ENCODE assay signal across 8 mouse cellular contexts in the genomic region with DNA sequence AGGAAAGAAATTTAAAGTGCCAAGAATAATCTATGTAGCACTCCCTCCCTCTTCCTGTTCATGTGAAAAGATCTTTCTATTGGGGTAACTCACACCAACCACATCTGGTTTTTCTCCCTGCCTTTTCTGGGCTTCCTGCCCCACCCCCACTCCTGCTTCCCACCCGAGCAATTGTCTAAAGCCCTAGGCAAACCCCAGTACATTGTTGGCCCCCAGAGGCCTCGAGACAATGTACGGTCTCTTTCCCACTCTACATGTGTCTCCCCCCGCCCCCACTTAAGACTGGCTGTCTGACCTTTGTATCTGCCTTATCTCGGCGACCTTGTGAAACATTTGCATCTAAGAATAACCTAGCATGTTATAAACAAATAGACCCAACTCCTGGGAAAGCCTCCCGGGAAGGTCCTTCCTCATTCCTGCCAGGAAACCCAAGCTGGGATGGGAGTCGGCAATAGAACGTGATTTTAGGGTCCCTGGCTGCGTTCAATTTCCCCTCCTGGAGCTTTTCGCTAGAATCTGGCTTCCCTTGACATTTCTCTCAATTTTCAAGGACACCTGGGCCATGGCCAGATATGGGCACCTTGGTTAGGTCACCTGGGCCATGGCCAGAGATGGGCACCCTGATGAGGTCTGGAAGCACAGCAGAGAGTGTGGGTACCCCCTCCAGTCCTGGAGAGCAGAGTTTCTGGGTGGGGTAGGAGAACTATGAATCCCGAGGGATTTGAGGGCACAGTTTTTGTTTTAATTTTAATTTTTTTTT.
DNase-seq lines count a peak whose midpoint lies in the region; ATAC-seq and TF ChIP-seq lines count a peak whose summit lies in the region.
"Had no signal": no experiment of that assay in that cellular context is flagged by ENCODE, and none has a peak within 500 bp of the region (broad histone marks: within the 10 kb centered on the region; RNA-seq: fewer than 3 reads in every experiment).

No protein-coding gene starts in this region.

- no peak overlapping the region for H3K4me3 ChIP-seq in embryonic facial prominence, embryonic 14.5 days (ENCODE audit: low read depth, low read length)
- H3K4me3 ChIP-seq in intestine, embryonic 16.5 days (ENCODE audit: low read length): no peak overlapping the region
- no peak overlapping the region for H3K4me3 ChIP-seq in liver, embryonic 16.5 days (ENCODE audit: low read depth, low read length)
- H3K4me3 ChIP-seq in layer of hippocampus, adult 2 months: no peak overlapping the region
- H3K4me3 ChIP-seq: hindbrain, embryonic 15.5 days had no signal

- WGBS in embryonic facial prominence, embryonic 14.5 days: 28% methylated on average over 12 of the region's 12 CpGs
- 23% methylated on average over 12 of the region's 12 CpGs for WGBS in intestine, embryonic 16.5 days
- WGBS in liver, embryonic 16.5 days (ENCODE audit: insufficient replicate concordance): 16% methylated on average over 12 of the region's 12 CpGs

- peak; percentile 44 for DNase-seq in adrenal gland, postnatal 25 days
- DNase-seq in embryonic facial prominence, embryonic 14.5 days (ENCODE audit: low spot score): peak; percentile 76
- no peak for DNase-seq in retina, postnatal 1 day
- DNase-seq in layer of hippocampus, adult 2 months (ENCODE audit: low spot score in 2 of 2): no peak
- no peak for DNase-seq in layer of hippocampus, adult 8-10 months (ENCODE audit: low spot score in 2 of 2)

- H3K4me2 ChIP-seq in embryonic facial prominence, embryonic 14.5 days (ENCODE audit: low read depth, low read length): peak overlapping the region; percentile 44
- peak overlapping the region; percentile 33 for H3K4me2 ChIP-seq in intestine, embryonic 16.5 days (ENCODE audit: low read depth, low read length)
- no peak overlapping the region for H3K4me2 ChIP-seq in liver, embryonic 16.5 days (ENCODE audit: low read depth, low read length)
- H3K4me2 ChIP-seq: hindbrain, embryonic 15.5 days had no signal

- H3K27me3 ChIP-seq in embryonic facial prominence, embryonic 14.5 days (replicated peaks; ENCODE audit: control insufficient read depth, insufficient read depth, low read length): no peaks in the 10 kb centered on the region
- H3K27me3 ChIP-seq in intestine, embryonic 16.5 days (replicated peaks; ENCODE audit: control insufficient read depth, insufficient read depth, low read length): no peaks in the 10 kb centered on the region
- no peaks in the 10 kb centered on the region for H3K27me3 ChIP-seq in liver, embryonic 16.5 days (ENCODE audit: control insufficient read depth, insufficient read depth, low read depth, low read length)
- H3K27me3 ChIP-seq: hindbrain, embryonic 15.5 days had no signal

- no peaks in the 10 kb centered on the region for H3K9me3 ChIP-seq in embryonic facial prominence, embryonic 14.5 days (ENCODE audit: control insufficient read depth, low read length)
- H3K9me3 ChIP-seq in intestine, embryonic 16.5 days (ENCODE audit: control insufficient read depth, low read length): no peaks in the 10 kb centered on the region
- H3K9me3 ChIP-seq in liver, embryonic 16.5 days (replicated peaks; ENCODE audit: control insufficient read depth, low read length): no peaks in the 10 kb centered on the region
- H3K9me3 ChIP-seq: hindbrain, embryonic 15.5 days had no signal

- H3K27ac ChIP-seq in embryonic facial prominence, embryonic 14.5 days (replicated peaks; ENCODE audit: low read depth, low read length): peak overlapping the region; percentile 46
- H3K27ac ChIP-seq in intestine, embryonic 16.5 days (ENCODE audit: low read length): peak overlapping the region; percentile 91
- H3K27ac ChIP-seq in liver, embryonic 16.5 days (ENCODE audit: low read length): no peak overlapping the region
- H3K27ac ChIP-seq in layer of hippocampus, adult 2 months: no peak overlapping the region

- ATAC-seq in embryonic facial prominence, embryonic 14.5 days (ENCODE audit: low read depth): peak; percentile 76
- peak; percentile 82 for ATAC-seq in intestine, embryonic 16.5 days
- peak; percentile 35 for ATAC-seq in liver, embryonic 16.5 days (ENCODE audit: low read depth)

- TF ChIP-seq CTCF in layer of hippocampus, adult 2 months (conservative IDR thresholded peaks at IDR 0.05): no peak

- H3K36me3 ChIP-seq in embryonic facial prominence, embryonic 14.5 days (ENCODE audit: control insufficient read depth, insufficient read depth, low read length): no peaks in the 10 kb centered on the region
- no peaks in the 10 kb centered on the region for H3K36me3 ChIP-seq in intestine, embryonic 16.5 days (ENCODE audit: control insufficient read depth, insufficient read depth, low read length)
- H3K36me3 ChIP-seq in liver, embryonic 16.5 days (ENCODE audit: control insufficient read depth, insufficient read depth): no peaks in the 10 kb centered on the region
- H3K36me3 ChIP-seq: hindbrain, embryonic 15.5 days had no signal

- peaks cover 18% of the 10 kb centered on the region for H3K4me1 ChIP-seq in embryonic facial prominence, embryonic 14.5 days (ENCODE audit: control insufficient read depth, insufficient read depth, low read length)
- H3K4me1 ChIP-seq in intestine, embryonic 16.5 days (ENCODE audit: control insufficient read depth, insufficient read depth, low read length): peaks cover 27% of the 10 kb centered on the region
- peaks cover 6% of the 10 kb centered on the region for H3K4me1 ChIP-seq in liver, embryonic 16.5 days (ENCODE audit: control insufficient read depth, low read depth, low read length)

- H3K9ac ChIP-seq in embryonic facial prominence, embryonic 14.5 days (ENCODE audit: low read depth, low read length): no peak overlapping the region
- H3K9ac ChIP-seq in intestine, embryonic 16.5 days (ENCODE audit: low read depth, low read length): peak overlapping the region; percentile 45; the same call in 1 of the 2 replicates
- H3K9ac ChIP-seq in liver, embryonic 16.5 days (ENCODE audit: low read depth, low read length): no peak overlapping the region
- H3K9ac ChIP-seq: hindbrain, embryonic 15.5 days had no signal

Comparison
In these comparisons a context has a peak if more than half of its experiments do, and no peak if none do; other contexts are left out.
1. DNase-seq: peak in adrenal gland, postnatal 25 days (single experiment) and embryonic facial prominence, embryonic 14.5 days (single experiment); none in retina, postnatal 1 day (single experiment), layer of hippocampus, adult 2 months (0 of 2) and layer of hippocampus, adult 8-10 months (0 of 2).
2. H3K27ac ChIP-seq: peak in embryonic facial prominence, embryonic 14.5 days (single experiment) and intestine, embryonic 16.5 days (single experiment); none in liver, embryonic 16.5 days (single experiment) and layer of hippocampus, adult 2 months (single experiment).
3. Peak in every context shown above with its lines, with median percentiles within 50 percentile points of each other: ATAC-seq.